Mouse (Mus musculus): ENCODE results near the gene Slc23a3. TPM values are rescaled to one million over a fixed set of nuclear protein-coding genes. Genes with fewer than 3 reads are reported as not detected.

Gene Slc23a3
- total RNA-seq (2021): under 1 TPM; 0.36 to 0.45 TPM
- long read RNA-seq, experiment 1: 0 reads
- long read RNA-seq, experiment 2: 0 reads

DNA sequence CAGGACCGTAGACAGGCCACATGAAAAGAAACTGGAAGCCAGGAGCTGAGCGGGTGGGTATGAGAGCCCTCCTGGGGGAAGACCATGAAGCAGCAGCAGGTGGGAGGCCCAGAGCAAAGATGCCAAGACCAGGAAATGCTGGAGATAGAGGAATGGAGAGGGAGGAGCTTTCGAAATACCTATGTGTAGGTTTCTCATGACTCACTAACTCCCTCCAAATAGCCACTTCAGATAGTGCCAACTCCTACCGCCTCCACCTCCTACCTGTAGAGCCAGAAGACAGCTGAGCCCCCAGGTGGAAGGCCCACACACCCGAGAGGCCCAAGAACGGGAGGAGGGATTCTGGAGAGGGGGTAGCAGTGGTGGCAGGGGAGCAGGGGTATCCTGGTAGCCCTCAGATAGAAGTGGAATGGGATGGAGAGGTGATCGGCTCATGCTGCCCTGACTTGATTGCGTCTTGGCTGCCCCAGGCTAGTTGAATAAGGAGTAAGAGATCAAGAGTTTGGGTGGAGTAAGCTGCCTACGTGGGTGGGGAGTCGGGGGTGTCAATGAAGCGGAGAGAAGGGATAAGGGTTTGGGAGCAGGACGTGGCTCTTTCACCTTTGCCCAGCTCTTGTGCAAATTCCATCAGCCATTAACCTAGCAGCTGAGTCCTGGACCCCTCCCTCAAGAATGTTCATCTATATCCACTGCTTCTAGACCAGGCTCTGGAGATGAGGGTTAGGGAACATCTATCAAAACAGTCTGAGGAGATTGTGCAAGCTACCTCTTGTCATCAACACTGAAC, at the start of gene Slc23a3:
Gene Slc23a3, minus strand, starts transcription at position 470 of the 787 bp plus-strand sequence.
- no peak for DNase-seq

DNA sequence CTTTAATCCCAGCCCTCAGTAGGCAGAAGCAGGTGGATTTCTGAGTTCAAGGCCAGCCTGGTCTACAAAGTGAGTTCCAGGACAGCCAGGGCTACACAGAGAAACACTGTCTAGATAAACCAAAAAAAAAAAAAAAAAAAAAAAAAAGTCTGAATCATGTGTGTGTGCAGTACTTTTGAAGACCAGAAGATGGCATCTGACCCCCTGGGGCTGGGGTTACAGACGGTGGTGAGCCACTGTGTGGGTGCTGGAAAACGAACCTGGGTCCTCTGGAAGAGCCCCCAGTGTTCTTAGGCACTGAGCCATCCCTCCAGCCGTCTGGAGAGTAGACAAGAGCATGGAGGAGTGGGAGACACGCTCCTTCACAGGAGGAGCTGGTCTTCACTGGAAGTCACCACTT, 48.5 kb upstream of the Slc23a3 start:
- no peak for DNase-seq

DNA sequence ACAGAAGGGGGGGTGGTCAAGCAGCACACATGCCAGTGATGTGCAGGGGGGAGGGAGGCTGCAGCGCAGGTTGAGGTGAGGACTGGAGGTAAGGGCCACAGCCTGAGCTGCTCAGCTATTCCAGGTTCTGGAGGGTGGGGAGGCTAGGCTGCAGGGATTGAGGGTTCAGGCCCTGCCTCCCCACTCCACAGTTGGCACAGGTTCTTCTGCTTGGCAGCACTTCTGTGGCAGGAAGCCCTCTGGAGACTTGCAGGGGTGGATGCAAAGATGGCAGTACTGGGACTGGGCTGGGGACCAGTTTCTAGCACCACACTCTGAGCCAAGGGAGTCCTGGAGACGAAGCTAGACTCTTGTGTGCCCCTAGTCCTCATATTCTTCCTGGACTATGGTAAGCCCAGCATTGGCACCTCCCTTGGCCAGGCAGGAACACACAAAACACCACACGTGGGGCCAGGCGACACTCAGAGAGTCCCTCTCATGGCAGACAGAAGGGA, 47.7 kb upstream of the Slc23a3 start:
- DNase-seq: no peak

DNA sequence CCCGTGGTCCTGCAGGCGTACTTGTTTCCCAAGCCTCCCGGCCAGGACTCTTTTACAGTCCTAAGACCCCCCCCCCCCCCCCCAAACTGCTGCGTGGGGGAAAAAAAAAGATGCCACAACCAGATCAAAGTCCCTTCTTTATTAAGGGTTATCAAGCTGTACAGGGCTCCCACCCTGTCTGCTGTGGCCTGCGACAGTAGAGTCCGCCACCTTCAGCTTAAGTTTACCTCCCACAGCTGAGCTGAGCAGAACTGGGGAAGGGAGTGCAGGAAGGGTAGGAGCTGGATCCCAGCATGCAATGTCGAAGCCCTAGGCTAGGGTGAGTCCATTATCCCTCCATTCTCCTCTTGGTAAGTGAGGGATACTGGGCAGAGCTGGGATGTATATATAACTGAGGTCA, 47.1 kb upstream of the Slc23a3 start:
- DNase-seq: no peak

DNA sequence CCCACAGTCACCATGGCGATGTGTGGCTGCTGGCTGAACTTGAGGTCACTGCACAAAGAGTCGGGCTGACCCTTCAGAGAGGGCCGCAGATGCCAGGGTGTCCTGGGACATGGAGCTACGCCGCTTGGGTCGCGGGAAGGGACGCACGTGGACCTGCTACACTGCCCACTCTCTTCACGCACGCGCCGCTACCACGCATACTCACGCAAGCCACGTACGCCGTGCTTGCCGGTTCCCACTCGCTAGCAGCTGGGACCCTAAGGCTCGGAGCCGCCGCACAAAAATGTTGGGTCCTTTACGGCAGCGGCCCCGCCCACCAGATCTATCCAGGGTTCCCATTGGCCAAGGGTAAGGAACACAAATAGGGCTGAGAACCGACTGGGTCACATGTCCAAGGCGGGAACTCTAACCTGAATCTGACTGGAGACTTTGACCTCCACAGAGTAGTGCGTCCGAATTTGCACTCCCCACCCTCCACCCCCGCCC, 46.5 kb upstream of the Slc23a3 start, which contains the start of gene Abcb6:
Gene Abcb6, minus strand, starts transcription at position 288 of the 486 bp plus-strand sequence.
- peak; percentile 92 for DNase-seq

DNA sequence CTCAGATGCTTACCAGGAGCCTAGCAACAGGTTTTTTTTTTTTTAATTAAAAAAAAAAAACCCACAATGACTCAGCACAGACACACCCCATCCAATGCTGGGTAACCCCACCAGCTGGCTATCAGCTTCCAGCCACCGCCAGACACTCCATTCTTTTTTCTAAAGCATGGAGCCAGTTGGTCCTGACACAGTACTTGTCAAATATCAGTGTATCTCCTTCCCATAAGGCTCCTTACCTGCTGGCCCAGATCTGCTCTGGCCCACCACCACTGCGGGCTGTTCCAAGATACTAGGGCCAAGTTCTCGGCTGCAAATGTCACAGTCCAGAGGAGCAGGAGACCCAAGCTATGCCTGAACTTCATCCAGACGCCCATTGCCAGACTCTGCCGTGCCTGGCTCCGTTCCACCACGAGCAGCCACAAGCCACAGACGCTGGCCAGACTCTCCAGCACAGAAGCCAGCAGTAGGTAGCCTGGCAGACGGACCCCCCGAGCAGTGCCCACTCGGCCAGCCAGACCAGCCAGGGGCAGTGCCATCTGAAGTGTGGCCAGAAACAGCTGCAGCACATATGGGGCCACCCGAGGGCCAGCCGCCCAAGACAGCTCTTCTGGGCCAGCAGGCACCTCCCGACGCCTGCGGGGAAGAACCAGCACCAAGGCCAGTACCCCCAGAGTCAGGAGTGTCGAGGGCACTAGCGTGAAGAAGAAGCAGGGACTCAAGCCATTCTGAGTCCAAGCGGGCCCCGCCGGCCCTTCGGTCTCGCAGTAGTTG, 45.8 kb upstream of the Slc23a3 start:
- peak; percentile 65 for DNase-seq

DNA sequence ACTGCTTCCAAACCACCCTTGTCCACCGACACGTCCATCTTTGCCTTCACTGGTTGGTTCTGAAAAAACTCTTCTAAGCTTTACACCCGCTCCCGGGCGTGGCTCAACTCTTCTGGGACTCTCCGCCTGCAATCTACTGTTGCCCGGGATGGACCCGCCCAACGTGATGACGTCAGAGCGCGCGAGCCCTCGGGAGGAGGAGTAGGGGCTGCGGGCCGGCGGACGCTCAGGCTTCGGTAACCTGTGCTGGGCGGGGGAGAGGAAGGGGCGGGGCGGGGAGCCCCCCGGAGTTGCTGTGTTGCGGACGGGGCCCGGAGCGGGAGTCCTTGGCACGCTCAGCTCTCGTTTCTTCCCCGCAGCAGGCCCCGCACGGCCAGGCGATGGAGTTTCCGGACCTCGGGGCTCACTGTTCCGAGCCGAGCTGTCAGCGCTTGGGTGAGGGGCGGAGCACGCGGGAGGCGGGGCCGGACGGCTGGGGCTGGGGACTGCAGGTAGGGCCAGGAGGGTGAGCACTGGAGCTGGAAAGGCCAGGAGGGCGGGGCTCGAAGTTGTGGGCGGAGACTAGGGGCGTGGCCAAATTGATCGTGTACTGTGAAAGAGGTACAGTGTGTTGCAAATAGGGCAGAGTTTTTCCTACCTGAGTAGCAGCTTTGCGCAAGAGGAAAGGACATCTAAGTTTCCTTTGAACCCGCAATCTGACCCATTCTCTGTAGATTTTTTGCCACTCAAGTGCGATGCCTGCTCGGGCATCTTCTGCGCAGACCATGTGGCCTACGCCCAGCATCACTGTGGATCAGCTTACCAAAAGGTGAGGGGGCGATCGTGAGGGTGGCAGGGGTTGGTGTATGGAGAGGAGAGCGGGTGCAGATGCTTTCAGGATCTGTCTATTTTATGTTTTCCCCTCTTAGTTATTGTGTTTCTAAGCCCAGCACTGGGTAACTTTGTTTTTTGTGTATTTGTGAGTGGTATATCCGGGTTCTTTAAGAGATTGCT, 35.1 kb upstream of the Slc23a3 start, which contains the start of gene Zfand2b:
Gene Zfand2b, plus strand, starts transcription at position 175 of the 993 bp plus-strand sequence.
- DNase-seq: peak; percentile 98

DNA sequence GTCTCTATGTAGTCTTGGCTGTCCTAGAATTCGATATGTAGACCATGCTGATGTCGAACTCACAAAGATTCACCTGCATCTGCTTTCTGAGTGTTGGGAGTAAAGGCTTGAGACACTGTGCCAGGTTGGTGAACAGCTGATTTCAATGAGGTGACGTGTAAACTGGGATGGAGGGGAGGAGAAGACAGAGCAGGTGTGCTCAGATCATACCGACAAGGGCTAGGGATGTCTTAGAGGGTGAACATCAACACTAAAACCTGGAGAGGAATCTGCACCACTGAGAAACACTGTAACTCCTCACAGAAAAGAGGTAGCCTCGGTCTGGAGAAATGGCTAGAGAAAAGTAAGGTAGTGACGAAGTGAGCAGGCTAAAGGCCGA, 34.4 kb upstream of the Slc23a3 start:
- no peak for DNase-seq

DNA sequence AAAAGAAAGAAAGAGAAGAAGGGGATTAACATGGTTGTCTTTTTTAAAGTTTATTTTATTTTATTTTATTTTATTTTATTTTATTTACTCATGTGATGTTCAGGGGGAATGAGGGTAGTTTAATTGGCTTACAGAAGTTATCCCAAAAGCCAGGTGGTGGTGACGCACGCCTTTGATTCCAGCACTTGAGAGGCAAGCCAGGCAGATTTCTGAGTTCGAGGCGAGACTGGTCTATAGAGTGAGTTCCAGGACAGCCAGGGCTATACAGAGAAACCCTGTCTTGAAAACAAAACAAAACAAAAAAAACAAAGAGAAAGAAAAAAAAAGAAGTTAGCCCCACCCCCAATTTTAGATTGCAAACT, 26.5 kb upstream of the Slc23a3 start:
- no peak for DNase-seq

DNA sequence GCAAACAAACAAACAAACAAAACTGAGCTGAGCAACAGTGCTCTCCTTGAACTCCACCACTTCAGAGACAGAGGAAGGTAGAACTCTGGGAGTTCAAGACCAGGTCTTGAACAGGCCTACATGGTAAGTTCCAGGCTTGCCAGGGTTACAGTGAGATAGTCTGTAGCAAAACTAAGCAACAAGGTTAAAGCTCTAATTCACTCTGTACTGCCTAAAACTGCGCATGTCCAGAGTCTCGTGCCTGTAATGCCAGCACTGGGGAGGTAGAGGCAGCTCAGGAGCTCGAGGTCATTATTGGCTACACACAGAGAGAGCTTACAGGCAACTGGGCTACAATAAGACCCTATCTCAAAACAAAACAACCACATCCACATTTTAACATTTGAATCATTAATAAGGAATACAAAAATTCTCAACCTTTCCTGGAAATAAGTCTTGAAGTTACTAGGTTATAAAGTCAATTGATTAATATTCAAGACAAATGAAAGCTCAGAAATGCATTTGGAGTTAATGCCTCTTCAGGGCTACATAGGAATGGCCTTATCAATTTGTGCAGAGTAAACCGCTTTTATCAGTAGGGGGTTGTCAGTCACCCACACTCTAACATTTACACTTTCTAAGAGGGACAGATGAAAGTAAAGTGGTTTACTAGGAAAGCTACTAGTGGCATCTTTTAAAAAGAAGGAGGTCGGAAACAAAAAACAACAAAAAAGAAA, 26.0 kb upstream of the Slc23a3 start:
- DNase-seq: no peak

DNA sequence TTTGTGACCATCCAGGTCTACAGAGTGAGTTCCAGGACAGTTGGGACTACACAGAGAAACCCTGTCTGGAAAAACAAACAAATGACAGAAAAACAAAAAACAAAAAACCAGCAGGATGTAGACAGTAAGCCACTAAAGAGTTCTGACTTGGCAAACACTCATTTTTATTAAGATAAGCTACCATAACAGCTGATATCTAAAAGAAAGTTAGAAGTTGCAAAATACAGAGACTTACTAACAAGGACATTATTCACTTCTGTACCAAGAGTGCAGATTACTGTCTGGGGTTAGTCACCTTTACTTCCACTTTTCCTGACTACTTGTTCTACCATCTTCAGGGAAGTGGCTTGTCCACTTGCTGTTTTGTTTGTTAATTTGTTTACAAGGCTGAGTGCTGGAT, 25.3 kb upstream of the Slc23a3 start:
- no peak for DNase-seq

DNA sequence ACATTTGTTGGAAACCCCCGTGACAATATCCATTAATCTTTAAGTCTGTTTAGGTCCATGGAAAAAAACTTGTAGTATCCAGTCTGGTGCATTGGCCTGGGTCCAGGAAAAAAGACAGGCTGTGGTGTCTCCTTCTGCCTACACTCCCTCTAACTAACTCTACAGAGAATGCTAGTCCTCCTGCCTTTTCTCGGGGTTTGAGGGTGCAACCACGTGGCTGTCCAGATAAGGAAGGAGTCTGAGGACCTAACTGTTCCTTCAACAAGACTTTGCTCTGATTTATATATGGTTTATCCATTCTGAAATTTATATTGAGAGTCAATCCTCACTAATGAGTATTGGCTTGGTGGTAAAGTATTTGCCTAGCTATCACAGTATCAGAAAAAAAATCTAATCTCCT, 22.1 kb upstream of the Slc23a3 start:
- no peak for DNase-seq

DNA sequence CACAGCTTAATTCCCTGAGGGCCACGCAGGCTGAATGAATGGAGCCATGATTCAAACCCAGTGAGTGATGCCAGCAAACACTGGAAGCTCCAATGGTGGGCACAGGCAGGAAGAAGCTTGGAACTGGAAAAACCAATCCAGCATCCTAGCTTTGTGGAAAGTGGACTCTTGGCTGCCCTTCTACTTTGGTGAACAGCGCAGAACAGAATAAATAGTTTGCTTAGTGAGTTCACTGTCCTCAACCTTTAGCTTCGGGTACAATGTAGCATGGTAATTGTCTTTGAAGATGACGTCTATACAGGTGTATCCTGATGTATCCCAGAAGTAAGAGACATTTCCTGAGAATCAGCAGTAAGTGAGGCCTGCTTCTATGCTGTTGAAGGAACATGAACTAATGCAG, 15.0 kb upstream of the Slc23a3 start:
- DNase-seq: no peak

DNA sequence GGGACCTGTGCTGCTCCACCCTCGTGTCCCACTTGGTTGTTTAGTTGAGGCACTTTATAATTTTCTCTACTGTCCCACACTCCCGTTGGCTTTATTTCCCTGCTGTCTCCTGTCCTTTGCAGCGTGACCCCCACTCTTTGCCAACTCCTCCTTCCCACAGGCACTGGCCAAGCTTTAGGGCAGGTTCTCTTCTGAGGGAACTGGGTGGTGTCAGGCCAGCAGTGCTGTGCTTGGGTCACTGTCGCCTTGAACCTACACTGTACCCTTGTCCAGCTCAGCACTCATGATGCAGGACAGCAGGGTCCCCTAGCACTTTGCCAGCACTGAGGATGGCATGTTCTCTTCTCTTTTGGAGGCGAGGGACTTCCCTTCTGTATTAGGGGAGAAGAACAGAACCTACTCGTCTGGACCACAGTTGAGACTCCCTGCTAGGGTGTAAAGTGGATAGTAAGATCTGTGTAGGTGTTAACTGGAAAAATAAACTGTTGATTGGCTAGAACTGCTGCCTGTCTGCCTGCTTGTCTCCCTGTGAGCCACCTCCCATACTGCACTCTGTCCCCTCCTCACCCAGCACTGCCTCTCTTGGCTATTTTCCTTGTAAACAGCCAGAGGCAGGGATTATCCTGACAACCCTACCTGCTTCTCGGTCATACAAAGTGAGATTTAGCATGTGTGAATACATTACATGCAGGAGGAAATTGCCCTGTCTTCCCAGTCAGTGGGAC, 13.9 kb upstream of the Slc23a3 start:
- DNase-seq: no peak

DNA sequence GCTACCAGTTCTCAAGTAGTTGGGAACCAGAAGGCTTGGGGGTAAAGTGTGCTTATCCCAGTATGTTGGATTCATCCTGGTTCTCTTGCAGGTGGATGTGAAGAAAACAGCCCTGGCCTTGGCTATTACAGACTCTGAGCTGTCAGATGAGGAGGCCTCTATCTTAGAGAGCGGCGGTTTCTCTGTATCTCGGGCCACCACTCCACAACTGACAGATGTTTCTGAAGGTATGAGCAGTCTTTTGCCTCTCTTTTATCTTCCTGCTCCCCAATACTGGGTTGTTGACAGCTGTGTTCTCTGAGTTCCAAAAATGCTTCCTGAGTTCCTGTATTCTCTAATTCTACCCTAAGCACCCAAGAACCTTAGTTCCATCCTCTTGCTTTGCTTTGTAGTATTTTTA, 11.9 kb upstream of the Slc23a3 start:
- no peak for DNase-seq

DNA sequence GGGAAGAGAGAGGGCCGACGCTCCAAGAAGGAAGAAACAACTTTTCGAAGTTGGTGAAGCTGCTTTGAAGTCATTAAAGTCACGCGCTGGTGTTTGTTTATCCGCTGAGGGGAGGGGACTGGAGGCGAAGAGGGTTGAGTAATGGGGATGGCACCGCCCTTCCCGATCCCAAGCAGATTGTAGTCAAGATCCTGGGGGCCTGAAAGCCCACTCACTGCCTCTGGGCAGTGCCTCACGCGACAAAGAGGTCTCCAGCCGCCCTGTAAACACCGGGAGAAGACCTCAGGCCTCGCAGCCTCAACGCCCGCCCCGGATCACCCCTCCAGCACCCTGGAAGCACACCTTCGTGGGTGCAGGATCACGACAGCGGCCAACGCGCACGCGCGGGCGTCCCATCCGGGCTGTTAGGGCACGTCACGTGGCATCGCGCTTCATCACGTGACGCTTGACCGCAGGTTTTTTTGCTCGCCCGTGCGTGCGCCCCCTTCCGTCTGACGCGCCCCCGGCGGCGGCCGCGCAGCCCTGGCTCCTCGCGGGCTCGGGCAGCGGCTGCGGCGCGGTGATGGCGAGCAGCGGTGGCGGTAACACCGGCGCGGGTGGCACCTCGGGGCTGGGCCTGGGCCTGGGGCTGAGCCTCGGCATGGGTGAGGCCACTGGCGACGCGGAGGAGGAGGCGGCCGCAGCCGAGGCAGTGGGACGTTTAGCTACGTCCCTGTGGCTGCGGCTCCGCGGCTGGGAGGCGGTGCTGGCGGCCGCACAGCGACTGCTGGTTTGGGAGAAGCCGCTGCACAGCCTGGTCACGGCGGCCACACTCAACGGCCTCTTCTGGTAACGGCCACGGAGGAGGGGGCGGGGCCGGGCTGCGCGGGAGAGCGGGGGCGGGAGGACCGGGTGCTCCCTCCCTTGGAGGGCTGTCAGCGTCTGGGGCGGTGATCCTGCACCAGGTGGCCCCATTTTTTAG, 8.9 kb upstream of the Slc23a3 start, which contains the start of the genes Cnppd1 and Retreg2:
Gene Cnppd1, minus strand, starts transcription at position 411 of the 961 bp plus-strand sequence.
Gene Retreg2, plus strand, starts transcription at position 478 of the 961 bp plus-strand sequence.
- DNase-seq: peak; percentile 98

DNA sequence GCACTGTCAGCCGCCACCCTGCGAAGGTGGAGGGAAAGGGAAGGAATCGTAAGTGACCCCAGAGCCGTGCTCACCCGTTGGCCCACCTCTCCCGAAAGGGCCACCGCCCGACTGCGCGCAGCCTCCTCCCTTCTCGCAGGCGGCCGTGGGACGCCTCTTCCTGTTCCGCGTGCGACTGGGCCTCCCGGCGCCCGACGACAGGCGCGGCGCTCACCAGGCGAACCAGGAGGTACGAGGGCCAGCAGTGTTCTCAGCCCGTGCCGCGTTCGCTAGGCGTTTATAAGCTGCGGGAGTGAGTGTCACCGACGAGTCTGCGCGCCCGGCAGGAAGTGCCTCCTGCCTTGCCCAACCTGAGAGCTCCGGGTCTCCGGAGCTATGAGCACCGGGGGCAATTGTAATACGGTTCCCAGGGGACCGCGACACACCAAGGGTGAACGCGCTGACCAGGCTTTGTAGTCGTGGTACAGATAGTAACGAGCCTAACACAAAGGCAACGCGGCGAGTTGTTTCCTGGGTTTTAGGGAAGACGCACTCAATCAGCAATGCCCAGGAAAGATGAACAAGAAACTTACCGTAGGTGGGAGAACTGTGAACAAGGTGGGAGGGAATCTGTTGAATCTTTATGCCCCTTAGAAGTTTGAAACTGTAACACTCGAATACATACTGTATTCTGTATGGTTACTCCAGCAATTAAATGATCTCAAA, 7.9 kb upstream of the Slc23a3 start:
- peak; percentile 79 for DNase-seq

DNA sequence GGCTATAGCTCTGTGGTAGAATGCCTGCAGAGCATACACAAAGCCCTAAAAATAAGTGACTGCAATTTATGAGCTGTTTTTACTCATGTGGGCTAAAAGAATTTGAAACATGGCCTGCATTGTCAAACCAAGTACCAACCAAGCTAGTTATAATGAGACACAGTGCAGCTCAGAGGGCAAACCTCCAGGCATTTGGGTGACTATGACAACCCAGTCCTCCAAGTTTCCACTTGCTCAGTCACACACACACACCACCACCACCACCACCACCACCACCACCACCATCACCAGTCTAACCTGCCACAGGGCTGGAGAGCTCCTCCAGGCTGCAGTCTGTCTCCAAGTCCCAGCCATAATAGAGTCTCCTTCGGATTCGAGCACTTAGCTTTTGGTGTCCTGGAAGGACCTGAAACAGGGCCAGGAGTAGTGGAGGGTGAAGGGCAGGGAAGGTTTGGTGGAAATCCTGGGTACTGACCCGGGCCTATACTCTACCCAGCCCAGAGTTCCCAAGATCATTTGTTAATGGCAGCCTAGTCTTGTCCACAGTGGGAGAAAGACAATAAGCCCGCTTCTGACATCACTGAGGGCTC, 7.0 kb upstream of the Slc23a3 start:
- peak; percentile 26 for DNase-seq

All from adrenal gland, postnatal 10 days (tissue).